Mouse (Mus musculus): Measurements from ENCODE around the gene Nabp2.

Nabp2 gene

GRCm38 (mm10) chr10:128429454-128429853 is 18.2 kb upstream of the Nabp2 start:
- no peak for DNase-seq (ENCODE audit: low read depth, low spot score)

DNA sequence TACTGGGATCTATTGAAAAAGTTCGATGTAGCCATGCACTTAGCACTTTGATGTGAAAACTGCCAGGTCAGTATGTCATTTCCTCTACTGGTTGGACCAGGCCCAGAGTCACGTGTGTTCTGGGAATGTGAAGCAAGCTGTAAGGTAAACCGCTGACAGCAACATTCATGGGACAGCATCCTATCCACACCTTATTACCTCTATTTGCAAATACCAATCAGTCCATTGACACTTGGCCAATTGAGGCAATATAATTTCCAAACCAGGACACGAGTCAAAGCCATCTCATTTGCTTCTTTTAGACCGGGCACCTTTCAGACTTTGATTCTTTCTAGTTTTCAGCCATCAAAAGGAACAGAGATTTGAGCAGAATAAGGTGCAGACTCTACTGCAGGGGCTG is 17.8 kb upstream of the Nabp2 start:
- no peak for DNase-seq (ENCODE audit: low read depth, low spot score)

DNA sequence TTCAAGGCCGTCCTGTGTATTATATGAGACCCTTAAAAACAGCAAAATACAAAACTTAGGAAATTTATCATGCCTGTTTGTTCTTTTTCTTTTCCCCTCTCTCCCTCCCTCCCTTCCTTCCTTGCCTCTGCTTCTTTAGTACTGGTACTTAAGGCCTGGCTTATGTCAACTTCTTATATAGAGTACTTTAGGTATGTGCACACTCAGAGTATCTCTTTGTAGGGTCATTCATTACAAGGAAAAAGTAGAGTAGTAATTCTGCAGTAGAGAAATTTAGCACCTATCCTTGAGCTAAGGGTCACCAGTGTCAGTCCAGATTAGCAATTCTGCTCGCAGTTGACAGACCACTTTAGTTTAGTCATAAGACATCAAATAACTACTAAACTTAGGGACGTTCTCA is 14.0 kb upstream of the Nabp2 start:
- DNase-seq (ENCODE audit: low read depth, low spot score), result no peak

- no peak for DNase-seq (ENCODE audit: low read depth, low spot score)
These were observed 13.3 kb upstream of the Nabp2 start for GRCm38 (mm10) chr10:128424604-128425003.

DNA sequence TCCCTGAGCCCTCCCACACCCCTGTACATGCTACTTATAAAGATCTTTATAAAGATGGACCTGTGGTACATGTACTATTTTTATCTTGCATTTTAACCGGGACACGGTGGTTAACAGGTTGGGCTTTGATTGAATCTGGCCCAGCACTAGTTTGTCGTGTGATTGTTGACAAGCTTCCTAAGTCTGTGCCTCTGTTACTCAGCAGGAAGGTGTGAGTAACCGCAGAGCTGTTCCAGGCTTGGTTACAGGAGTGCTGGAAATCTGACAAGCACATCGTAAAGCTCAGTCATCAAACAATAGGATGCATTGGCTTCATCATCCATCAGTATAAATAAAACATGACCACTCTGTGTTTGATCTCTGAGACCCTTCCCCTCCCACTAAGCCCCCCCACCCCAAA is 11.1 kb upstream of the Nabp2 start:
- DNase-seq (ENCODE audit: low read depth, low spot score), result no peak

GRCm38 (mm10) chr10:128414848-128415247 is 3.6 kb upstream of the Nabp2 start:
- no peak for DNase-seq (ENCODE audit: low read depth, low spot score)

DNA sequence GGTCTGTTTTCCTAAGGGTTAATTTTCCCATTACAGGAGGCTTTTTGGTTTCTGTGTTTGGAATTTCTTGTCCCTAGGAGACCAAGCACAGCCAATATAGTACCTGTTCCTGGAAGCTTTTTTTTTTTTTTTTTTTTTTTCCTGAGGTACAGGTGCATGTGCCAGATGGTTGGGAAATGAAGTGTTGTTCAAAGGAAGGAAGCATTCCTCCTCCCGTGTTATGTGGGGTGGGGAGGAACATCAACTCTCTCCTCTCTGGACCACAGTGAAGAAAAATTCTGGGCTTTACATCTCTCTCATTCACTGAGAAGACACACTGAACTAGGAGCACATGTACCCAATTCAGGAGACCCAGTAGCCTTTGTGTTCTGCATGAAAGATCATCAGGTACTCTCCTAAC is 1.8 kb upstream of the Nabp2 start:
- no peak for DNase-seq (ENCODE audit: low read depth, low spot score)

DNA sequence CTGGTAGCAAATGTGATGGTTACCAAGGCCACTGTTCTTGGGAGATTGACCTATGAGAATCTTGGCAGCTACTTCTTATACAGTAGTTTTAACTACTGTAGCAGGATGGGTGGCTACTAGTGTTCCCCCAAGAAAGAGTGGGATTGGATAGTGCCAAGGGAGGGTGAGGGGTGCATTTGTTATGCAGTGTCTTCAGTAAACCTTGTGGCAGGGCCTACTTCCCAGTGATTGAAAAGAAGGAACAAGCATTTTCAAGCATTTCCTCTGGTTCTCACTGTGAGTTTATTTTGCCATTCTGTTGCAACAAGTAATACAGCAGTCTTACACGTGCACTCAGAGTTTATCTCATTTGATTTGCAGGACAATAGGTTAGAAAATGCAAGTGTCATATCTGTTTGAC is 1.3 kb upstream of the Nabp2 start:
- DNase-seq (ENCODE audit: low read depth, low spot score), result peak; percentile 43

DNA sequence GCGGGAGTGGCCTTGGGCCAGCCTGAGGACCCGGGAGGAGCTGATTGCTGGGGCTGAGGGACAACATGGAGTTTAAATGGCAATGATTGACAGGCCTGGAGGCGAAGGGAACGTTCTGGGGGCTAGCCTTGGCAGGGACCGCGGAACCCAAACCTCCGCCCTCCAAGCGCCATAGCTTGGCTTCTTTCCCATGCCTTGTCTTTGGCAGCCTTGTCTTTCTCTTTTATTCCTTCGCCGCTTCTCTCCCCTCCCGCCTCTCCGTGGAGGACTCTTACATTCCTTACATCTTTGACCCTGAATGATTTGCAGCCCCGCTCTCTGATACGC is 726 bp upstream of the Nabp2 start:
- DNase-seq (ENCODE audit: low read depth, low spot score), result no peak

DNA sequence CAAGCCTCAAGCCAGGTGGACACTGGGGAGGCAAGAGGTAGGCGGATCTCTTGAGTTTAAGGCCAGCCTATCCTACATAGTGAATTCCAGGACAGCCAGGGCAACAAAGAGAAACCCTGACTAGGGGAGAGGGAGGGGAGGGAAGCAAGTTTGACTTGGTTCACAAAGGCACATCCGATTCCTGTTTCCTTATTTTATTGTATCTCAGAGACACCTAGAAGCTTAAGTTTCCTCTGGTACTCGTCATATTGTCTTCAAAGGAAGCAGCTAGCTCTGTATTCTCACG is 789 bp downstream of the Nabp2 start:
- peak; percentile 83 for DNase-seq (ENCODE audit: low read depth, low spot score)

DNA sequence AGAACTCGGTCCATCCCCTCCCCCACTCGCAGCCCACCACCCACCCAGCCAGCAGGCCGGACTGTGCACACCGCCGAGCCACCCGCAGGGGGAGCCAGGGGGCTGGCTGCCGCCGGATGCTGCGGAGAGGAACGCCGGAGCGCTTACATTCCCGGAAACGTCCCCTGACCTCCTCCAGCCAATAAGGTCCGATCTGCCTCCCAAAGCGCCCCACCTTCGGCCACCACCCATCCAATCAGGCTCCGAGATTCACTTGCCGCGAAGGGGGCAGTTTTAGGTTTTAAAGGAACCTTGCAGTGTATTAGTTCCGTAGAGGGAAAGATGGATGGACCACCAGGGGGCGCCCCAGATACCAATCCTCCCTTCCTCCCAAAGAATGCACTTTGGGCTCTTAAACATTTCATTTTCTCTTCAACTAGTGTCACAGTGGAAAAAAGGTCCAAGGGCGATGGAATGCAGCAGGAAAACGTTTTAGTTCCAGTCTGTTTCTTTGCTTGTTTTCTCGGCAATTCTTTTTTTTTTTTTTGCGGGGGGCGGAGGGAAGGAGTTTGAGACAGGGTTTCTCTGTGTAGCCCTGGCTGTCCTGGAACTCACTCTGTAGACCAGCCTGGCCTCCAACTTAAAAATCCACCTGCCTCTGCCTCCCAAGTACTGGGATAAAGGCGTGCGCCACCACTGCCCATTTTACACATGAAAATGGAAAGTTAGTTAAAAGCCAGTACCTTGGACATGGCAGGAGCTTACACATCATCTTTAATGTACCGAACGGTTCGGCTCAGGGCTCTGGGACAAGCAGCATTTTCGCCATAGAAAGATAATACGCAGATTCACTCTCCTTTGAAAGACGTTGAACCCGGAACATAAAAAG is 1.4 kb downstream of the Nabp2 start:
- peak; percentile 98 for DNase-seq (ENCODE audit: low read depth, low spot score)

GRCm38 (mm10) chr10:128408591-128409535 is 2.4 kb downstream of the Nabp2 start:
- peak; percentile 14 for DNase-seq (ENCODE audit: low read depth, low spot score)

- DNase-seq (ENCODE audit: low read depth, low spot score), result no peak
These were observed 7.4 kb downstream of the Nabp2 start for GRCm38 (mm10) chr10:128403931-128404330.

GRCm38 (mm10) chr10:128401638-128402037 is 9.7 kb downstream of the Nabp2 start:
- no peak for DNase-seq (ENCODE audit: low read depth, low spot score)

- no peak for DNase-seq (ENCODE audit: low read depth, low spot score)
These were observed 10.2 kb downstream of the Nabp2 start, which contains the start of gene Slc39a5 for GRCm38 (mm10) chr10:128401056-128401455. Gene Slc39a5 (minus strand): TSS chr10:128401229.

- no peak for DNase-seq (ENCODE audit: low read depth, low spot score)
These were observed 11.0 kb downstream of the Nabp2 start for GRCm38 (mm10) chr10:128400338-128400737.

DNA sequence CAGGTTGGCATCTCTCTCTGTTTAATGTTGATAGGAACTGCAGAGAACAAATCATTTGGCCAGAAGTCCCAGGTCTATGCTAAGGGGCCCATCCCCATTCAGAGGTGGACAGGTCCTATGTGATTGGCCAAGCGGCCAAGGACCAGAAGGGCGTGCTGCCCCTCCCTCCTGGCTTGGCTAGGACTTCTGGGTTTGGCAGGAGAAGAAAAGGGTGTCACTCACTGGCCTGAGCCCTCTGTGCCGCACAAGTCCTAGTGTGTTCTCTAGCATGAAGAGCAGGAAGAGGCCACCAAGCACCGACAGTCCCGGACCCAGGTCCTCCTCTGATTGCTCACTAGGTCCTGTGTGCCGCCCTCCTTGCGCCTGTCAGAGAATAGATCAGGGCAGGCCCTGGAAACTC is 13.8 kb downstream of the Nabp2 start:
- DNase-seq (ENCODE audit: low read depth, low spot score), result no peak

GRCm38 (mm10) chr10:128396716-128397264 is 14.5 kb downstream of the Nabp2 start:
- DNase-seq (ENCODE audit: low read depth, low spot score), result no peak

DNA sequence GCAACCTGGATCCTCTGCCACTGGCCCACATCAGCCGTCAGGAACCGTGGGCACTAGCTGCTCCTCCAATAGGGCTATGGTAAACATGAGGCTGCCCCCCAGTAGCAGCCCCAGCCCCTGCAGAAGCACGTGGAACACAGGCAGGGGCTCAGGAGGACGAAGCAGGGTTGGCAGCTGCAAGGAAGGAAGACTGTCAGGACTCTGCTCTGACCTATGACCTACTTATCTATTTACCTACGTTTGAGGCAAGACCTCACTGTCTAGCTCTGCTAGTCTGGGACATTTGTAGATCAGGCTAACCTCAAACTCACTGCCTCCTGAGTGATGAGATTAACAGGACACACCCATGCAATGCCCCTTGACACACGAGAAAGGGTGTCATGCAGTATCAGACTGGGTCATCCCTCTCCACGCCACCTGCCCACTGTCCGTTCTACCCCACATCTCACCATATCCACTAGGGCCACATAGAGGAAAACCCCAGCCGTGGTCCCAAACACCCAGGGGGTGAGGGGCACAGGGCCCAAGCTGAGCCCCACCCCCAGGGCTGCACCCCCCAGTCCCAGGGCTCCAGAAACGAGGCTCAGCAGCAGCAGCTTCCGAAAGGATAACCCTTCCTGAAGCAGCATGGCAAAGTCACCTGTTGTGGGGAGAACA is 15.1 kb downstream of the Nabp2 start:
- DNase-seq (ENCODE audit: low read depth, low spot score), result no peak

- no peak for DNase-seq (ENCODE audit: low read depth, low spot score)
These were observed 19.4 kb downstream of the Nabp2 start for GRCm38 (mm10) chr10:128391850-128392249.

- DNase-seq (ENCODE audit: low read depth, low spot score), result no peak
These were observed 20.9 kb downstream of the Nabp2 start for GRCm38 (mm10) chr10:128390366-128390765.

DNA sequence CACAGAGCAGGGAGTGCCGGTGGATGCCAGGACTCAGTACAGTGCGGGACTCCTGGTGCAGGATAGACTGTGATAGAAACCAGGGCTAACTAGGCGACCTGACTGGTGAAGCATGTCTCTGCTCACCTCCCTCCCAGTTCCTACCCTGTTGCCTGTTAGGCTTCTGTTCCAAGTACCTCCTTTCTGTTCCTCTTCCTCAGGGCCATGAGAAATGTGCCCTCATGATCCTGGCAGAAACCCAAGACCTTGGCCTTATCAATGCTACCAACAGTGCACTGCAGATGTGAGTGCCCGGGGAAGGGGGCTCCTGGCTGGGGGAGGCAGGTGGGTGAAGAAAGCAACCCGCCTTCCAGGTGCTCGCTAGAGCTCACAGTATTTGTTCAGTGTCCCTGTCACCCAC is 21.7 kb downstream of the Nabp2 start:
- DNase-seq (ENCODE audit: low read depth, low spot score), result no peak
